Mouse (Mus musculus): ENCODE measurements at regions not wholly inside any gene's neighbourhood (a gene's known extent, or its start where the extent isn't known, plus 50 kb on each side); places are given as distances from the start of the nearest gene placed in this dataset.

- TF ChIP-seq EP300 (optimal IDR thresholded peaks at IDR 0.05) (no peak), CTCF (IDR thresholded peaks at IDR 0.05; ENCODE audit: low read depth) (no peak)
Observed at GRCm38 (mm10) chr1:75733791-75734190, 187.7 kb downstream of the Slc4a3 start.

All from stomach, postnatal 0 days (tissue).